Mouse (Mus musculus) thymus, adult 2 months (tissue): ENCODE data around the gene Akt1s1.

Experiments used
- CTCF ChIP-seq: fragments of 200-500 bp; IDR thresholded peaks from 2 replicates; pipeline ENCODE4 v1.5.1; 2012; ENCODE audit warnings: mild to moderate bottlenecking, control low read depth, low read length, moderate library complexity, borderline replicate concordance; ENCODE audit not compliant: control insufficient read depth, poor library complexity, insufficient read depth; ENCODE audit errors: extremely low read depth
- POLR2A ChIP-seq: fragments of 200-500 bp; IDR thresholded peaks from 2 replicates; pipeline ENCODE4 v1.6.1; 2012; ENCODE audit warnings: mild to moderate bottlenecking, low read length, control low read depth, moderate library complexity; ENCODE audit not compliant: control insufficient read depth, poor library complexity, insufficient read depth; ENCODE audit errors: extremely low read depth

- TF ChIP-seq CTCF: no peak
- TF ChIP-seq POLR2A: no peak
Observed at GRCm38 (mm10) chr7:44810819-44811557, 37.8 kb upstream of the Akt1s1 start.
